Mouse (Mus musculus) adrenal gland, postnatal 0 days (tissue): ENCODE results near the gene Vmn1r29. TPM values are rescaled to one million over a fixed set of nuclear protein-coding genes. Genes with fewer than 3 reads are reported as not detected.

Source experiments
- polyA plus RNA-seq: library from polyadenylated mRNA; unstranded; fragments of >200 nt; fragmentation: Nextera tagmentation; extraction: Ambion mirVana; gene quantifications from 2 replicates; pipeline ENCODE4 v1.2.1, GENCODE M21; 2015

The Vmn1r29 gene
- not detected in 2 replicates for polyA plus RNA-seq

GRCm38 (mm10) chr6:58301249-58301648, at the start of gene Vmn1r29:
TSS of gene Vmn1r29 (plus strand) at chr6:58301549.

GRCm38 (mm10) chr6:58261737-58262136, 39.6 kb upstream of the Vmn1r29 start, which contains the start of gene Vmn1r28:
TSS of gene Vmn1r28 (plus strand) at chr6:58262037.

Other genes with a start within 250 kb of the Vmn1r29 start
- gene Vmn1r27, start 82.7 kb upstream of the Vmn1r29 start, polyA plus RNA-seq = not detected in 2 replicates
- not detected in 2 replicates for gene Vmn1r28, start 39.5 kb upstream of the Vmn1r29 start, polyA plus RNA-seq
- not detected in 2 replicates for gene Vmn1r30, start 141.8 kb downstream of the Vmn1r29 start, polyA plus RNA-seq
- not detected in 2 replicates for gene Vmn1r31, start 173.8 kb downstream of the Vmn1r29 start, polyA plus RNA-seq